Mouse (Mus musculus): Measurements from ENCODE around the gene Ddhd1. TPM values are rescaled to one million over a fixed set of nuclear protein-coding genes. Genes with fewer than 3 reads are reported as not detected.

Gene Ddhd1
- polyA plus RNA-seq, 1 experiment = 90.2 TPM

GRCm38 (mm10) chr14:45668325-45668724 is 10.4 kb upstream of the Ddhd1 start:
- H3K27ac ChIP-seq (ENCODE audit: insufficient read depth, low read length) = no peak overlapping the region
- TF ChIP-seq CTCF (IDR thresholded peaks at IDR 0.05; ENCODE audit: extremely low read depth, insufficient read depth, low read length) (no peak), POLR2A (IDR thresholded peaks at IDR 0.05; ENCODE audit: extremely low read depth, insufficient read depth, low read length) (no peak)
- H3K4me1 ChIP-seq (ENCODE audit: control insufficient read depth, insufficient read depth, low read length) = no peaks in the 10 kb centered on the region
- no peak overlapping the region for H3K4me3 ChIP-seq (ENCODE audit: insufficient read depth, low read length)

- Histone ChIP-seq H3K27ac (ENCODE audit: insufficient read depth, low read length) (no peak overlapping the region), H3K4me1 (ENCODE audit: control insufficient read depth, insufficient read depth, low read length) (no peaks in the 10 kb centered on the region), H3K4me3 (ENCODE audit: insufficient read depth, low read length) (no peak overlapping the region)
- TF ChIP-seq CTCF (IDR thresholded peaks at IDR 0.05; ENCODE audit: extremely low read depth, insufficient read depth, low read length) (no peak), POLR2A (IDR thresholded peaks at IDR 0.05; ENCODE audit: extremely low read depth, insufficient read depth, low read length) (no peak)
These were observed 9.3 kb upstream of the Ddhd1 start for GRCm38 (mm10) chr14:45667231-45667630.

- H3K27ac ChIP-seq (ENCODE audit: insufficient read depth, low read length) = no peak overlapping the region
- H3K4me1 ChIP-seq (ENCODE audit: control insufficient read depth, insufficient read depth, low read length) = no peaks in the 10 kb centered on the region
- no peak overlapping the region for H3K4me3 ChIP-seq (ENCODE audit: insufficient read depth, low read length)
- TF ChIP-seq CTCF (IDR thresholded peaks at IDR 0.05; ENCODE audit: extremely low read depth, insufficient read depth, low read length) = no peak
- no peak for TF ChIP-seq POLR2A (IDR thresholded peaks at IDR 0.05; ENCODE audit: extremely low read depth, insufficient read depth, low read length)
These were observed 3.6 kb upstream of the Ddhd1 start for GRCm38 (mm10) chr14:45661575-45661974.

GRCm38 (mm10) chr14:45660315-45660714 is 2.4 kb upstream of the Ddhd1 start:
- no peak overlapping the region for H3K27ac ChIP-seq (ENCODE audit: insufficient read depth, low read length)
- no peak overlapping the region for H3K4me3 ChIP-seq (ENCODE audit: insufficient read depth, low read length)
- TF ChIP-seq POLR2A (IDR thresholded peaks at IDR 0.05; ENCODE audit: extremely low read depth, insufficient read depth, low read length) (no peak), CTCF (IDR thresholded peaks at IDR 0.05; ENCODE audit: extremely low read depth, insufficient read depth, low read length) (no peak)
- peaks cover 4% of the 10 kb centered on the region; the same call in 1 of the 2 replicates for H3K4me1 ChIP-seq (ENCODE audit: control insufficient read depth, insufficient read depth, low read length)

- TF ChIP-seq CTCF (IDR thresholded peaks at IDR 0.05; ENCODE audit: extremely low read depth, insufficient read depth, low read length) (no peak), POLR2A (IDR thresholded peaks at IDR 0.05; ENCODE audit: extremely low read depth, insufficient read depth, low read length) (no peak)
- peak overlapping the region; percentile 78 for H3K4me3 ChIP-seq (ENCODE audit: insufficient read depth, low read length)
- peak overlapping the region; percentile 95 for H3K27ac ChIP-seq (ENCODE audit: insufficient read depth, low read length)
- H3K4me1 ChIP-seq (ENCODE audit: control insufficient read depth, insufficient read depth, low read length) = peaks cover 13% of the 10 kb centered on the region
These were observed 907 bp downstream of the Ddhd1 start for GRCm38 (mm10) chr14:45656831-45657640.

- no peak for TF ChIP-seq CTCF (IDR thresholded peaks at IDR 0.05; ENCODE audit: extremely low read depth, insufficient read depth, low read length)
- no peak for TF ChIP-seq POLR2A (IDR thresholded peaks at IDR 0.05; ENCODE audit: extremely low read depth, insufficient read depth, low read length)
- Histone ChIP-seq H3K27ac (ENCODE audit: insufficient read depth, low read length) (no peak overlapping the region), H3K4me1 (ENCODE audit: control insufficient read depth, insufficient read depth, low read length) (peaks cover 13% of the 10 kb centered on the region), H3K4me3 (ENCODE audit: insufficient read depth, low read length) (peak overlapping the region; percentile 78)
These were observed 3.0 kb downstream of the Ddhd1 start for GRCm38 (mm10) chr14:45654876-45655416.

- peaks cover 21% of the 10 kb centered on the region for H3K4me1 ChIP-seq (ENCODE audit: control insufficient read depth, insufficient read depth, low read length)
These were observed 4.2 kb downstream of the Ddhd1 start for GRCm38 (mm10) chr14:45653756-45654155.

GRCm38 (mm10) chr14:45648999-45649818 is 8.7 kb downstream of the Ddhd1 start:
- H3K27ac ChIP-seq (ENCODE audit: insufficient read depth, low read length) = peak overlapping the region; percentile 42
- no peak overlapping the region for H3K4me3 ChIP-seq (ENCODE audit: insufficient read depth, low read length)
- peaks cover 21% of the 10 kb centered on the region for H3K4me1 ChIP-seq (ENCODE audit: control insufficient read depth, insufficient read depth, low read length)
- no peak for TF ChIP-seq CTCF (IDR thresholded peaks at IDR 0.05; ENCODE audit: extremely low read depth, insufficient read depth, low read length)
- TF ChIP-seq POLR2A (IDR thresholded peaks at IDR 0.05; ENCODE audit: extremely low read depth, insufficient read depth, low read length) = no peak

More at GRCm38 (mm10) chr14:45653756-45654155, 4.2 kb downstream of the Ddhd1 start:
- no peak overlapping the region for H3K27ac ChIP-seq (ENCODE audit: insufficient read depth, low read length)
- TF ChIP-seq POLR2A (IDR thresholded peaks at IDR 0.05; ENCODE audit: extremely low read depth, insufficient read depth, low read length) (no peak), CTCF (IDR thresholded peaks at IDR 0.05; ENCODE audit: extremely low read depth, insufficient read depth, low read length) (no peak)
- no peak overlapping the region for H3K4me3 ChIP-seq (ENCODE audit: insufficient read depth, low read length)

GRCm38 (mm10) chr14:45648144-45648543 is 9.8 kb downstream of the Ddhd1 start:
- Histone ChIP-seq H3K4me3 (ENCODE audit: insufficient read depth, low read length) (no peak overlapping the region), H3K4me1 (ENCODE audit: control insufficient read depth, insufficient read depth, low read length) (peaks cover 23% of the 10 kb centered on the region), H3K27ac (ENCODE audit: insufficient read depth, low read length) (no peak overlapping the region)
- TF ChIP-seq CTCF (IDR thresholded peaks at IDR 0.05; ENCODE audit: extremely low read depth, insufficient read depth, low read length) (no peak), POLR2A (IDR thresholded peaks at IDR 0.05; ENCODE audit: extremely low read depth, insufficient read depth, low read length) (no peak)

All from cortical plate, adult 2 months (tissue).